Mouse (Mus musculus) colon, adult 2 months (tissue): ENCODE measurements around the gene Gpn3. TPM values are rescaled to one million over a fixed set of nuclear protein-coding genes. Genes with fewer than 3 reads are reported as not detected.

Experiments used
- polyA plus RNA-seq: library from polyadenylated mRNA; depleted of rRNA; stranded (reverse); fragments of >200 nt; gene quantifications from 2 replicates; pipeline ENCODE4 v1.2.3, GENCODE M21; 2012; rRNA removed

The Gpn3 gene
- 56.5 and 75.0 TPM in 2 replicates for polyA plus RNA-seq

GRCm38 (mm10) chr5:122371591-122372191 is at the start of gene Gpn3:
Gpn3 (plus strand) TSS chr5:122371876.

GRCm38 (mm10) chr5:122353807-122354491 is 17.7 kb upstream of the Gpn3 start, which contains the start of the genes Rad9b and Vps29:
Rad9b (minus strand) TSS chr5:122354233.
Vps29 (plus strand) TSS chr5:122354369.

GRCm38 (mm10) chr5:122372192-122372769 is 605 bp downstream of the Gpn3 start, which contains the start of gene Fam216a:
Fam216a (minus strand) TSS chr5:122372364.

GRCm38 (mm10) chr5:122391786-122392180 is 20.1 kb downstream of the Gpn3 start, which contains the start of gene Arpc3:
Arpc3 (plus strand) TSS chr5:122391878.

GRCm38 (mm10) chr5:122421271-122422068 is 49.8 kb downstream of the Gpn3 start, which contains the start of gene Anapc7:
Anapc7 (plus strand) TSS chr5:122421693.

Other genes with a start within 250 kb of the Gpn3 start
- 0.17 TPM in 1 of 2 replicates, not detected in the other for gene Ccdc63, start 231.1 kb upstream of the Gpn3 start, polyA plus RNA-seq
- gene Ppp1cc, start 213.6 kb upstream of the Gpn3 start, polyA plus RNA-seq: 82.6 and 82.8 TPM in 2 replicates
- gene Hvcn1, start 165.1 kb upstream of the Gpn3 start, polyA plus RNA-seq: 8.4 and 8.9 TPM in 2 replicates
- gene Tctn1, start 107.4 kb upstream of the Gpn3 start, polyA plus RNA-seq: 19.7 and 20.7 TPM in 2 replicates
- 32.6 and 38.3 TPM in 2 replicates for gene Pptc7, start 87.5 kb upstream of the Gpn3 start, polyA plus RNA-seq
- gene Rad9b, start 17.6 kb upstream of the Gpn3 start, polyA plus RNA-seq: 2.3 and 2.9 TPM in 2 replicates
- gene Vps29, start 17.5 kb upstream of the Gpn3 start, polyA plus RNA-seq: 26.0 and 30.4 TPM in 2 replicates
- gene Fam216a, start 488 bp downstream of the Gpn3 start, polyA plus RNA-seq: 7.8 and 8.4 TPM in 2 replicates
- gene Arpc3, start 20.0 kb downstream of the Gpn3 start, polyA plus RNA-seq: 155 and 156 TPM in 2 replicates
- 20.3 and 22.3 TPM in 2 replicates for gene Anapc7, start 49.8 kb downstream of the Gpn3 start, polyA plus RNA-seq
- 85.2 and 89.9 TPM in 2 replicates for gene Atp2a2, start 130.3 kb downstream of the Gpn3 start, polyA plus RNA-seq
- gene Ift81, start 242.6 kb downstream of the Gpn3 start, polyA plus RNA-seq: 0.99 and 1.5 TPM in 2 replicates